Mouse (Mus musculus): ENCODE measurements around the gene Itpr2. TPM values are rescaled to one million over a fixed set of nuclear protein-coding genes. Genes with fewer than 3 reads are reported as not detected.

Gene Itpr2
- polyA plus RNA-seq, 1 experiment from 2014 or later = 10.2 TPM

GRCm38 (mm10) chr6:146501316-146501865 is 632 bp downstream of the Itpr2 start:
- Histone ChIP-seq H3K27me3 (peaks cover 18% of the 10 kb centered on the region), H3K9ac (peak overlapping the region; percentile 74), H3K9me3 (no peaks in the 10 kb centered on the region), H3K4me2 (replicated peaks) (peak overlapping the region; percentile 97), H3K4me1 (peaks cover 12% of the 10 kb centered on the region), H3K36me3 (no peaks in the 10 kb centered on the region), H3K27ac (peak overlapping the region; percentile 33; the same call in 1 of the 2 replicates), H3K4me3 (peak overlapping the region; percentile 74)
- WGBS = under 1% methylated on average over 30 of the region's 30 CpGs
- peak; percentile 36 for ATAC-seq (ENCODE audit: low FRiP score, low read depth)

GRCm38 (mm10) chr6:146500771-146501170 is 1.3 kb downstream of the Itpr2 start:
- Histone ChIP-seq H3K4me3 (peak overlapping the region; percentile 74), H3K9me3 (no peaks in the 10 kb centered on the region), H3K36me3 (no peaks in the 10 kb centered on the region), H3K27ac (no peak overlapping the region; the same call in 1 of the 2 replicates), H3K4me2 (replicated peaks) (peak overlapping the region; percentile 97), H3K4me1 (peaks cover 12% of the 10 kb centered on the region), H3K27me3 (peaks cover 18% of the 10 kb centered on the region), H3K9ac (no peak overlapping the region)
- no peak for ATAC-seq (ENCODE audit: low FRiP score, low read depth)
- WGBS = 72% methylated on average over 5 of the region's 5 CpGs

- 62% methylated on average over 6 of the region's 6 CpGs for WGBS
- Histone ChIP-seq H3K36me3 (no peaks in the 10 kb centered on the region), H3K9me3 (no peaks in the 10 kb centered on the region), H3K27me3 (peaks cover 18% of the 10 kb centered on the region), H3K9ac (no peak overlapping the region), H3K4me2 (replicated peaks) (peak overlapping the region; percentile 97; the same call in 1 of the 2 replicates), H3K27ac (no peak overlapping the region), H3K4me3 (peak overlapping the region; percentile 74; the same call in 1 of the 2 replicates), H3K4me1 (peaks cover 12% of the 10 kb centered on the region)
- ATAC-seq (ENCODE audit: low FRiP score, low read depth) = no peak
Measured at GRCm38 (mm10) chr6:146500206-146500605, 1.8 kb downstream of the Itpr2 start.

- no peak overlapping the region for H3K4me3 ChIP-seq
- H3K4me1 ChIP-seq = peaks cover 12% of the 10 kb centered on the region
- H3K36me3 ChIP-seq = no peaks in the 10 kb centered on the region
- H3K4me2 ChIP-seq (replicated peaks) = 0 out of 2 replicates have a peak overlapping the region, but pooled peaks have one; percentile 97
- no peak overlapping the region for H3K9ac ChIP-seq
- no peak for ATAC-seq (ENCODE audit: low FRiP score, low read depth)
- peaks cover 18% of the 10 kb centered on the region for H3K27me3 ChIP-seq
- no peaks in the 10 kb centered on the region for H3K9me3 ChIP-seq
- WGBS = 75% methylated on average over 4 of the region's 4 CpGs
- H3K27ac ChIP-seq = no peak overlapping the region
Measured at GRCm38 (mm10) chr6:146499566-146499965, 2.5 kb downstream of the Itpr2 start.

GRCm38 (mm10) chr6:146498416-146498815 is 3.6 kb downstream of the Itpr2 start:
- Histone ChIP-seq H3K4me1 (peaks cover 12% of the 10 kb centered on the region), H3K36me3 (no peaks in the 10 kb centered on the region), H3K4me2 (replicated peaks) (no peak overlapping the region), H3K9ac (no peak overlapping the region), H3K27me3 (peaks cover 13% of the 10 kb centered on the region), H3K27ac (no peak overlapping the region), H3K9me3 (no peaks in the 10 kb centered on the region), H3K4me3 (no peak overlapping the region)
- no peak for ATAC-seq (ENCODE audit: low FRiP score, low read depth)
- 85% methylated on average over 3 of the region's 3 CpGs for WGBS

GRCm38 (mm10) chr6:146497866-146498265 is 4.2 kb downstream of the Itpr2 start:
- no peak overlapping the region for H3K4me2 ChIP-seq (replicated peaks)
- peaks cover 9% of the 10 kb centered on the region for H3K4me1 ChIP-seq
- no peaks in the 10 kb centered on the region for H3K9me3 ChIP-seq
- no peak overlapping the region for H3K27ac ChIP-seq
- H3K4me3 ChIP-seq = no peak overlapping the region
- peaks cover 8% of the 10 kb centered on the region for H3K27me3 ChIP-seq
- 66% methylated on average over 4 of the region's 4 CpGs for WGBS
- no peak overlapping the region for H3K9ac ChIP-seq
- ATAC-seq (ENCODE audit: low FRiP score, low read depth) = no peak
- no peaks in the 10 kb centered on the region for H3K36me3 ChIP-seq

- H3K27ac ChIP-seq = no peak overlapping the region
- WGBS = 74% methylated on average over 3 of the region's 3 CpGs
- peaks cover 6% of the 10 kb centered on the region for H3K27me3 ChIP-seq
- no peak overlapping the region for H3K4me2 ChIP-seq (replicated peaks)
- H3K4me1 ChIP-seq = peaks cover 6% of the 10 kb centered on the region; the same call in 1 of the 2 replicates
- no peak overlapping the region for H3K4me3 ChIP-seq
- no peak overlapping the region for H3K9ac ChIP-seq
- no peaks in the 10 kb centered on the region for H3K9me3 ChIP-seq
- no peaks in the 10 kb centered on the region for H3K36me3 ChIP-seq
- ATAC-seq (ENCODE audit: low FRiP score, low read depth) = no peak
Measured at GRCm38 (mm10) chr6:146497435-146497834, 4.6 kb downstream of the Itpr2 start.

GRCm38 (mm10) chr6:146491680-146492079 is 10.3 kb downstream of the Itpr2 start:
- H3K36me3 ChIP-seq = no peaks in the 10 kb centered on the region
- H3K27ac ChIP-seq = no peak overlapping the region
- H3K9me3 ChIP-seq = no peaks in the 10 kb centered on the region
- H3K4me3 ChIP-seq = no peak overlapping the region
- no peak for ATAC-seq (ENCODE audit: low FRiP score, low read depth)
- no peaks in the 10 kb centered on the region for H3K27me3 ChIP-seq
- no peaks in the 10 kb centered on the region for H3K4me1 ChIP-seq
- H3K9ac ChIP-seq = no peak overlapping the region
- H3K4me2 ChIP-seq (replicated peaks) = no peak overlapping the region
- WGBS = 80% methylated on average over 2 of the region's 2 CpGs

GRCm38 (mm10) chr6:146490416-146490960 is 11.5 kb downstream of the Itpr2 start:
- H3K4me3 ChIP-seq = no peak overlapping the region
- whole genome bisulfite sequencing = 80% methylated on average over 9 of the region's 9 CpGs
- H3K36me3 ChIP-seq = no peaks in the 10 kb centered on the region
- ATAC-seq (ENCODE audit: low FRiP score, low read depth) = no peak
- H3K4me1 ChIP-seq = no peaks in the 10 kb centered on the region
- H3K9ac ChIP-seq = no peak overlapping the region
- no peak overlapping the region for H3K4me2 ChIP-seq (replicated peaks)
- H3K27me3 ChIP-seq = no peaks in the 10 kb centered on the region
- no peak overlapping the region for H3K27ac ChIP-seq
- no peaks in the 10 kb centered on the region for H3K9me3 ChIP-seq

GRCm38 (mm10) chr6:146489841-146490240 is 12.2 kb downstream of the Itpr2 start:
- Histone ChIP-seq H3K9me3 (no peaks in the 10 kb centered on the region), H3K27ac (no peak overlapping the region), H3K4me2 (replicated peaks) (no peak overlapping the region), H3K27me3 (no peaks in the 10 kb centered on the region), H3K4me3 (no peak overlapping the region), H3K36me3 (no peaks in the 10 kb centered on the region), H3K9ac (no peak overlapping the region), H3K4me1 (no peaks in the 10 kb centered on the region)
- 45% methylated on average over 6 of the region's 6 CpGs for WGBS
- ATAC-seq (ENCODE audit: low FRiP score, low read depth) = no peak

- H3K4me2 ChIP-seq (replicated peaks) = no peak overlapping the region
- ATAC-seq (ENCODE audit: low FRiP score, low read depth) = no peak
- no peak overlapping the region for H3K27ac ChIP-seq
- H3K4me3 ChIP-seq = no peak overlapping the region
- no peaks in the 10 kb centered on the region for H3K9me3 ChIP-seq
- no peaks in the 10 kb centered on the region for H3K4me1 ChIP-seq
- H3K36me3 ChIP-seq = no peaks in the 10 kb centered on the region
- WGBS = 87% methylated on average over 3 of the region's 3 CpGs
- no peaks in the 10 kb centered on the region for H3K27me3 ChIP-seq
- H3K9ac ChIP-seq = no peak overlapping the region
Measured at GRCm38 (mm10) chr6:146488749-146489148, 13.3 kb downstream of the Itpr2 start.

- no peak overlapping the region for H3K27ac ChIP-seq
- H3K4me1 ChIP-seq = no peaks in the 10 kb centered on the region
- no peaks in the 10 kb centered on the region for H3K36me3 ChIP-seq
- H3K4me3 ChIP-seq = no peak overlapping the region
- no peaks in the 10 kb centered on the region for H3K9me3 ChIP-seq
- WGBS = 79% methylated on average over 9 of the region's 9 CpGs
- no peak for ATAC-seq (ENCODE audit: low FRiP score, low read depth)
- no peak overlapping the region for H3K9ac ChIP-seq
- no peaks in the 10 kb centered on the region for H3K27me3 ChIP-seq
- H3K4me2 ChIP-seq (replicated peaks) = no peak overlapping the region
Measured at GRCm38 (mm10) chr6:146487079-146487478, 14.9 kb downstream of the Itpr2 start.

GRCm38 (mm10) chr6:146486073-146486472 is 15.9 kb downstream of the Itpr2 start:
- Histone ChIP-seq H3K9me3 (no peaks in the 10 kb centered on the region), H3K27ac (no peak overlapping the region), H3K4me2 (replicated peaks) (no peak overlapping the region), H3K9ac (no peak overlapping the region), H3K27me3 (no peaks in the 10 kb centered on the region), H3K36me3 (no peaks in the 10 kb centered on the region), H3K4me3 (no peak overlapping the region), H3K4me1 (peaks cover 5% of the 10 kb centered on the region; the same call in 1 of the 2 replicates)
- ATAC-seq (ENCODE audit: low FRiP score, low read depth) = no peak
- whole genome bisulfite sequencing = 36% methylated on average over 4 of the region's 4 CpGs

Measured in limb, embryonic 13.5 days (tissue).